Mouse (Mus musculus) thymus, postnatal 25 days (tissue): ENCODE data around the gene Nek11.

ENCODE experiments used
- DNase-seq: peaks from one replicate; pipeline ENCODE4 v3.0.0; 2022

The Nek11 gene

DNA sequence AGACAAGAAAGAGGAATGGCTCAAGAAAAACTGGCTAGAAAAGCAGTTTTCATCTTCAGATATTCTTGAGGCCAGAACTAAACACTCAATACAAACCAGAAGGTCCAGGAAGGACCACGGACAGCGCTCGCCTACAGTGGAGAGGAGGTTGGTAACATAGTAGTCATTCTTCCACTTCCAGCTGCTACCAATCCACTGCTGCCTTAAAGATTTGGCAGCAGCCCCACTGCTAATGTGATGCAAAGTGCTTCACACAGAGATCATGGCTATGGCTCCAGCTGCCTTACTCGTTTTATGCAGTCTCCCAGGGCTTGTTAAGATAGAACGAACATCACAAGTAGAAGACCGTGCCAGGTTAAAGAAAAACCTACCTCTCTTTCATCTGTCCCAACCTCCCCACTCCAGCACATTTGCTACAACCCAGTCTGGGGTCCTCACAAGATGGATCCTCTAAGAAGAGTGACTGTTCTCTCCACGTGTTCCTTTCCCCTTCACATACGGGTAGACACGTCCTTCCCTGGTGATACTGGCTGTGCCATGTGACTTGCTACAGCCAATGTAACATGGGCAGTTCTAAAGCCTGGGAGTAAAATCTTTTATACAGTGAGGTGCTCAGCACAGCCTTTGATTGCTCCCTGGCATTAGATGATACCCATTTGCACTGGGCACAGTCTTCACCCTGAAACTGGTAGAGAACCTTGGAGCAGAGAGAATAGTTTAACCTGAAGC lies 85.6 kb downstream of the Nek11 start:
- no peak for DNase-seq

DNA sequence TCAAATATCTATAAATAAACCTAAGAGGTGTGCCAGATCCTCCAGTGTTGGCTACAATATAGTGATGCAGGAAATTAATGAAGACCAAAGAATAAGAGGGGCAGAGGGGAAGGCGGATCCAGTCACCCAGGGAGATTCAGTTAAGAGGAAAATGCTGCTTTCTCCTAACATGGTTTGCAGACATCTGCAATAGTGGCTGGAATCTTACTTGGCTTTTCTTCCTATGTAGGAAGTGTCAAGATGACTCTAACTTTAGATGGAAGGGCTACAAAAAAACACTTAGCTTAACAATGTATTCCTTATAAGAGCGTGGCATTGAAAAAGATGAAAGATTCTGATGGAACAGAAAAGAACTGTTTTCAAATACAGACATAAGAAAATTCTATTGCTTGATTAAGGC lies 89.3 kb downstream of the Nek11 start:
- DNase-seq, result no peak

DNA sequence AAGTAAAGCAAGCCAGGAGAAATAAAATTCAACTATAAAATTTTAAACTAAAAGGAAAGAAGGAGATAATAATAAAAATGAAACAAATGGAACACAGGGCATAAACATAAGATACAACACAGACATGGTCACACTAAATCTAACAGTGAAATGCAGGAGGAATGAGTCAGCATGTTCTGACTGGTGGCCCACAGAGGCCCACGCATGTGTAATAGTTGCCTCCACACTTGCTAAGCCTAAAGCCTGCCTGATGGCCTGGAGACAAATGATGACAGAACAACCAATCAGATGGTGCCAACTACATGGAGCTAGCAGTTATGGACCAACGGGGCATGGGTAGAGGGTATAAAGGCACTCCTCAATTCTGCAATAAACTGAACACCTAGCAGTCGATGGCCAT lies 93.1 kb downstream of the Nek11 start:
- DNase-seq, result no peak

DNA sequence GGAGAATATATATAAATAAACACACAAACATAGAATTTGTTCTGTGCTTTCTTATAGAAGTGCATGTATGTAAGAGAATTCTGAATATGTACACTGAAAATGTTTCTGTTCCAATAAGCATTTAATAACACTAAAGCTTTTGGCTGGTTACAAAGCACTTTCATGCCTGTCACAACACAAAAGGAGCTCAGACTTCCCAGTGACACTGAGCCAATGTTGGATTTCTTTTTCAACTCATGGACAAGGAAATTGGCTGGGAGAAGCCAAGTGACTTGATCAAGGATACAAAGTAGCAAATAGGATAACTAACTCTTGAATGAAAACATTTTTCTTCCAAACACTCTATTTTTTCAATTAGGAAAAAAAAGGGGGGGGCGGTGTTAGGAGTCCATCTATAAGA lies 93.9 kb downstream of the Nek11 start:
- DNase-seq, result no peak

DNA sequence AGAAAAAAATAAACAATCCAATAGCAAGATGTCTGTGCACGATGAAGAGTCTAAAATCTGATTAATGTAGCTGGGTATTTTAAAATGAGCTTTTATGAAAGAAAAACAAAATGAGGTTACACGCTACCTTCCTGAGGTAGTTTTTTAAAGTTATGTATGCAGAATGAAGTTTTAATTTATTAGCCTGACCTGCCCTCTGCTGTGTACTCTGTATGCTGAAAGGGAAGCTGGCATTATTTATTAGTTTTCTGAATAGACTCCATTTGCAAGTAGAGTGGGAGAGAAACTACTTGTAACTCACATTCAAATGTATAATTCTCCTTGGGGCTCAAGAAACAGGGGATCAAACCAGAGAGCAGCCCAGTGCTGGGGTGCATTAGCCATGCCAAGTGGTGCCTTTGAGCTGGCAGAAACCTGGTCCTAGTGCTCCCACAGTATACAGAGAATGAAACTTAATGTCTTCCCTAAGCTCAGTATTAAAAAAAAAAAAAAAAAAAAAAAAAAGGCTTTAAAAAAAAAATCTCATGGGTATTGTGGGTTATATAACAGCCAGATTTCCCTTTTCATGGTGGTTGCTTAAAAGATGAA lies 94.5 kb downstream of the Nek11 start:
- no peak for DNase-seq

DNA sequence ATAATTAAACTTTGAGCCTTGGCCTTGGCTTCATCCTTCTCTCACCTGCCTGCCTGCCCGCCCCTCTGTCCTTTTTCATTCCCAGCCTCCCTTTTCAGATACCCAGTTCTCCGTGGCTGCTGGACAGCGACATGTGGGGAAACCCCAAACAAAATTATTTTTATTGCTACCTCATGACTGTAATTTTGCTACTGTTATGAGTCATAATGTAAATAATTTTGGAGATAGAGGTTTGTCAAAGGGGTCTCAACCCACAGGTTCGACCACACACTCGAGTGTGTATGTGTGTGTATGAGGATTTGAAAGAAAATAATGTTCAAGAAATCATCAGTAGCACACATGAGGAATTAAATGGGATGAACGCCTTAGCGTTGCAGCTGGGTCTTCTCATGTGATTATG lies 110.7 kb downstream of the Nek11 start:
- no peak for DNase-seq

DNA sequence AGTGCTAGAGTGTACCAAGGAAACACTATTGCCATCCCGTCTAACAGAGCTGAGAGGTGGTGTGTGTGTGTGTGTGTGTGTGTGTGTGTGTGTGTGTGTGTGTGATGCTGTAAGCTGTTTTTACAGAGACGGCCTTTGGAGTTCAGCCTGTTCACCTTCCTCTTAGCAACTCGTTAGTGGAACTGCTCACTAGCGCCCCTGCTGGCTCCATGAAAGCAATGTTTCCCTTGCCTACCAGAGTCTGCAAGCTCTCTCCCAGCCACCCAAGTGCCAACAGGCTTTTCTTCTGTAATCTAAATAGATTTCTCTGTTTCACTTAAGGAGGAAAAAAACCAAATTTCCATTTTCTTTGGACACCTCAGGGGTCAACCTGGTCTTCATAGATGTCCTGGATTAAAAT lies 112.6 kb downstream of the Nek11 start:
- DNase-seq, result peak; percentile 4

DNA sequence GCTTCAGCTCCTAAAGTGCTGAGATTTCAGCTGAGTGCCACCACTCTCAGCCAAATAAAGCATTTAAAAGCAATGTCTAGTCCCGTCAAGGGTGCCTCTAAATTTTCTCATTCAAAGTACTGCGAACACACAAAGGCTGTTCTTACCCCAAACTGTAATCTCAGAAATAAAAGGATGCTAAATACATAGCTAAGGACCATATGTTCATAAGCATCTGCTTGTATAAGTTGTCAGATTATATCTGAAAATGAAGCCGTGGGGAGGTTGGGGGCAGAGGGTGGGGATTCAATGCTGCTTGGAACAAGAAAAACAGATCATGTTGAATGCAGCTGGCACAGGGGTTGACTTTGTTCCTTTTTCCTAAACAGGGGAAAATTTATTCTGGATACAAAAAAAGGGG lies 120.4 kb downstream of the Nek11 start:
- DNase-seq, result no peak

DNA sequence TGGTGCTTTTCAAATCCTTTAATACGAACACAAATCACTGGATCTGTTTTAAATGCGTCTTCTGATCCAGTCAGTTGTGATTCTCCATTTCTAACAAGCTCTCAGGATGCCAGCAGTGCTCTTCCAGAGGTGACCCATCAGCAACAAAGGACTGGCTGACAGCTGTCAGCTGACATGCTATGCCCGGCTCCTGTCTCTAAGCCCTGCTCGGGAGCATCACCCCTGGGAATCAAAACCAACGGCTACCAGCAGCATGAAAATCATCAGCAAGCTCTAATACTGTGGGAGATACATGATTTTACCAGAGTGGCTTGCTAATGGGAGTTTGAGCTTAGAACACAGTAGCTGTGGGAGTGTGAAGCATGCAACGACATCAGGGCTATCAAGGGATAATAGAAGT lies 121.0 kb downstream of the Nek11 start:
- no peak for DNase-seq

DNA sequence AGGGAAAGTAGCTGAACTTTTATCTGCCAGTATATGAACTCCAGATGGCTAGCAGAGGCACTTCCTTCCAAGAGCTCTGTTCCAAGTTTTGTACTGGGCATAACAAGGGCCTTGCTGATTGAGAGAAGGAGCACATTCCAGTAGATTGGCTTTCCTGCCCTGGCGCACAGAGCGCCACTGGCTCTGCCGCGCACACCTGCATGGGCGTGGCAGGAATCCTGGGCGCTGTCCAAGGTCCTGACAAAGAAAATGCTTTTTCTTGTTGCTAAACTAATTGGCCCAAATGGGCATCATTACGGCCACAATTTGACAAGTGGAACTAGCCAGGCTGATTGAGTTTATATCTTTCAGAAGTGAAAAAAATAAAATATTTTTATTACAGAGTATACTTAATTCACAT lies 123.1 kb downstream of the Nek11 start:
- DNase-seq, result peak; percentile 7

DNA sequence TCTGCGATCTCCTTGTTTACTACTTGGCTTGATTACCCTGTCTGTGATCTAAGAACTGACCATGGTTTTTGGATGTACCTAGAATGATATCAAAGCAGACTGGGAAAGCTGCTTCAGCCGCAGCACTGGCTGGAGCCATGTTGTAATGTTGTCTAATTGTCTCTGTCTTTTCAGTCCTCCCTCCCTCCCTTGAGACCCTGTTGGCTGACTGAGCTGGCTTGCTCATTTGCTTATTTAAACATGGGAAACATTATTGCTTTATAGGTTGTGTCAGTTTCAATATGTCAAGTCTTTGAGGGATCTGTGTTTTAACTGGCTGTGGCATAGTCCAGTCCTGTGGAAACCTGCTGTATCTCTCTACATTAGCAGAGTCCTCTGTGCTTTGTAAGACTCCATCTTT lies 132.2 kb downstream of the Nek11 start:
- DNase-seq, result no peak

DNA sequence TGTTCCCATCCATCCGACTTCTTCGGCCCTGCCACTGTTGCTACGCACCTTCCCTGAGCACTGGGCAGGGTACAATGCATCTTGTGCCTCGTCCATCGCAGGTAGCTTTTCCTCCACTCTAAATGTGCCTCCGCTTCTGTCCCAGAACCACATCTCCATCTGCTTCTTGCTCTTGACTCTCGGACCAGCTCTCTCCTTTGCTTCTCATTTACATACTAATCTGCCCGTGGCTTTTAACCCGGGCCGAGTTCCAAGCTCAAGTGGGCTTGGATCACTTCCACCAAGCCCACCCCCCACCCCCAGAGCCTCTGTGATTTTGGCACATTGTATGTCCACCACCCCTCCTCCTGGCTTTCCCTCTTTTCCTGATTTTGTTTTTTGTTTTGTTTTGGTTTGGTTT lies 137.7 kb downstream of the Nek11 start:
- DNase-seq, result no peak

DNA sequence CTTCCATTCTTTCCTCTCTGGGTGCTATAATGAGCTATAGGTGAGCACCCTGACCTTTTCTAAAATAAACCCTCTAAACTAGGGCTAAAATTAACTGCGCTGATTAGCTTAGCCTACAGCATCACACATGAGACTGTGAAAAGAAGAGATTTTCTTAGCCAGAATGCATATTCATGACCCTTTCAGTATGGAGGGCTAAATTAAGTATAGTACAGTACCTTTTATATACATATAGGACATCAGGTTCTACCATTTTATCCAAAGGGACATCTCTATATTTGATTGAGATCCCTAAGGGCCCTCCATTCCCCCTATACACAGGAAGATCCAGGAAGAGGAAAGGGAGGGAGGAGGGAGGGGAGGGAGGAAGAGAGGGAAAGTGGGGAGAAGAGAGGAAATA lies 141.2 kb downstream of the Nek11 start:
- no peak for DNase-seq

DNA sequence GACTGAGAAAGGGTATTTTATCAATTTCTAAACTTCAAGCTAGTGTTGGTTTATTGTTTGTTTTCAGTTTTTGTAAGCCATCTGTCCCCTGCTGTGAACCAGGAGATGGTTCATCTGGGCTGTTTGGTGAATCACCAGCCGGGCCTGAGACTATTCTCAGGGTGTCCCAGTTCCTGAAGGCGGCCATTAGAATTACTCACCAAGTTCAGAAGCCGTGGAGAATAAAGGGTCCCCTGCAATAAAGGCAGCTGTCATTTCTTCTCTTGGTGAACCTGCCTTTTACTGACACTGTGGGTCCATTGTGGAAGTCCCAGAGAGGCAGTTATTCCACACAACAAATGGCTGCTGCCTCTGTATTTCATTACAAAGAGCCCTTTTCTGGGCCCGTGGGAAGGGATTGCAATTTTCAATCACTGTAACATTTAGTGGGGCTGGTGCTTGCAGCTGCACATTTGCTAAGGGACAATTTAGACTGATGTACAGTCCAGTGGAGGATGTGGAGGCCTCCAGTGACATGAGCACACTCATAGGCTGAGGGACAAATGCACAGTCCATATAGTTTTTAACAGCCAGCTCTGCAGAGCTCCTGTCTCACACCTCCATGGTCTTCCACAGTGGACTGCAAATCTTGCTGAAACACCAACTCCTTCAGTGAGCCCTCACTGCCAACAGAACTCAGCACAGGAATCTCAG lies 142.8 kb downstream of the Nek11 start:
- no peak for DNase-seq

DNA sequence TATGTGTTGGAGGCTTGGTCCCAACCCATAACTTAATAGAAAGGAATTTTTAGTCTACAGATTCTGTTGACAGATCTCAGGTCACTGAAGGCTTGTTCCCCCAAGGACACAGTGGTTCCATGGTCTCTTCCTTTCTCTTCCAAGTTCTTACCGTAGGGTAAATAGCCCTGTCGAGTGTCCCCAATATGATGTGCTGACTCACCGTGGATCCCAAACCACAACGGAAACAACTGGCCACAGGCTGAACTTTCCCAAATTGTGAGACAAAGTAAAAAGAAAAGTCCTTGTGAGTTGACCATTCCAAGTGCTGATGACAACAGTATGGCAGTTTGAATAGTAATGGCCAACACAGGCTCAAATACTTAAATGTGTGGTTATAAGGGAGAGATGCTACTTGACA lies 144.1 kb downstream of the Nek11 start:
- no peak for DNase-seq

DNA sequence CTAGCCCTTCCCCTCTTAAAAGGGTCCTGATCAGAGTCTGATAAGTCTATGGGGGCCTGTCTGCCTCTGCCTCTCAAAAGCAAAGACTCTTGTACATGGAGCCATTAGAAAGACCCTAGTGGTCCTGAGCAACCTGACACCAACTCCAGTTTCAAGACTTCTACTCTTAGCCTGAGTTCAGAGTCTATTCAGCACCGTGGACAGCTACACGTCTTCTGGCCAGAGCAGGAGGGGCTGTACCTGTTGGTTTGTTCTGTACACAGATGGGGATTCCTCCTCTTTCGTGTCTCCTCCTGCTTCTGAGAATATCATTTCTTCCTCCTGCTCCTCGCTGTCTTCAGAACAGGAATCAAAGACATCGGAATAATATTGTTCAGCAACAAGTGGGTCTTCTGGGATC lies 151.3 kb downstream of the Nek11 start:
- DNase-seq, result peak; percentile 3

DNA sequence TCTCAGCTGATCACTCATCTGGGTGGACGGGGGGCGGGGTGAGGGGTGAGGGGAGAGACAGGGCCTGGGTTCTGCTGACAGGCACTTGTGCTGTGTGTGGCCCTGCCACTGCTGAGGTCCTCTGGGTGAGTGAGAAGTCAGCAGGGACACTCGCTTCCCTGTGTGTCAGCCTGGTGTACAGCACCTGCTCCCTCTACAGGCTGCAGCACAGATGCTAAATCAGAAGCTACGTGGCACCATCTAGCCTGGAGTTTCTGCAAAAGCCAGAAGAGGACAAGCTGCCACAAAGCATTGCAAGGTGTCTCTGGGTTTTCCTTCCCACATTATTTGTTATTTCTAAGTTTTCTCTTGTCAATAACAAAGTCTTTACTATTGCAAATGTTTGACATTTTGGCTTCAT lies 180.9 kb downstream of the Nek11 start:
- no peak for DNase-seq

DNA sequence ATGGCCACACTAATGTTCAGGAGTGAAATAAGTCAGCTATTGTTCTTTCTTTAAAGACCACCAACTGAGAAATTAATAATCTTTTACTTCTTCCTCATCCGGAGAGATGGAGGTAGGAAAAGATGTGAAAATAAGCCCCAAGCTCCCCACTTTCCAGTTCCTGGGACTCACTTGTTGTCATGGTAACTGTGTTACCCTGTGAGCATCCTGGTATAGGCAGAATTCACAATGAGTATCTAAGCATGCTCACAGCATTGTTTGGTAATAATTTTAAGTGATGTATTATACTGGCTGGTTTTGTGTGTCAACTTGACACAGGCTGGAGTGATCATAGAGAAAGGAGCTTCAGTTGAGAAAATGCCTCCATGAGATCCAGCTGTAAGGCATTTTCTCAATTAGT lies 195.0 kb downstream of the Nek11 start:
- DNase-seq, result no peak

DNA sequence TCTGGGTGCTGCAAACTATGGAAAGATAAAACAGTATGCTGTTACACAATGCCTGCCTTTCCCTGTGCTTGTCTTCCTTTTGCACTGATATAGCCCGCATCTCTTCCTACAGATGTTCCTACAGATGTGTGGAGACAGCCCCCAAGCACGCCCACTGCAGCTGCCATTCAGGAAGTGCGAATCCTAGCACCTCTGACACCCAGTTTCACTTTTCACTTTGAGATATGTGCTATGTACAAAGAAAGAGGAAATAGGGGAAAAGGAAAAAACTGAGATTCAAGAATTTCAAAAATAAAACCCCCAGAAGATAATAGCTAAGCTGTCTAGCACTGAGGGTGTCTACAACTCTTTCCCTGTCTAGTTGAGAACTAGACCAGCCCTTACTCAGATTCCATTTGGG lies 208.6 kb downstream of the Nek11 start:
- no peak for DNase-seq

DNA sequence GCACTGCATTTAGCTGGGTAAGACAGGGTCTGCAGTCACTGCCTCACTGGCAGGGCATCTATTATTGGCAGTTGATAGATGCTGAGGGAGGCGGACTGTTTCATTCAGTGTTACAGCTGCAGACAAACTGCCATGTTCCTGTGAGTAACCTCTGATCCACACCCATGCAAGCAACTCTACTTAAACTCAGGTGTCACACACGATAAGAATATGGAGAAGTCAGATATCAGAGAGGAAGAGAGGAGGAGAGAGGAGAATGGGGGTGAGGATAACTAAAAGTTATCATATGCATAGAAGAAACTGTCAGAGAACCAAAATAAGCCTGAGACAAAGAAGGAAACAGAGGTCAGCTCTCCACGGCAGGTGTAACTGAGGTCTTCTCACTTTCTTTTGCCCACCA lies 212.9 kb downstream of the Nek11 start:
- no peak for DNase-seq

DNA sequence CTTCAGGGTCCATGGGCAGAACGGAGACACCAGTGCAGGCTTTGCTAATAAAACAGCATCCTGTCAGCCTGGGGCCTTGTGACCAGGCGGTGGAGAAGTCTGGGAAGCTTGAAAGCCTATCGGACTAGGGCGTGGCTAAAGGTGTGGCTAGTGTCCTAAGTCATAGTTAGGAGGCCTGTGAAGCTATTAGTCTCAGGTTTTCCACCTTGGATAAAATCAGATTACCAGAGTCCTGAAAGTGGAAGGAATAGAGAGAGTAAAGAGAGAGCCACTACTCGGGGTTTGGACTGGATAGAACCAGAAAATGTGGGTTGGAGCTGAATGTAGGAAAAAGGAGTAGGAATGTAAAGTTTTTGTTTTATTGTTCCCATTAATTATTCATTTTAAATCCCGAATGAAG lies 250.3 kb downstream of the Nek11 start, which contains the start of gene 1700080E11Rik:
1700080E11Rik (minus strand) TSS at position 101 of the 400 bp plus-strand sequence.
- no peak for DNase-seq

DNA sequence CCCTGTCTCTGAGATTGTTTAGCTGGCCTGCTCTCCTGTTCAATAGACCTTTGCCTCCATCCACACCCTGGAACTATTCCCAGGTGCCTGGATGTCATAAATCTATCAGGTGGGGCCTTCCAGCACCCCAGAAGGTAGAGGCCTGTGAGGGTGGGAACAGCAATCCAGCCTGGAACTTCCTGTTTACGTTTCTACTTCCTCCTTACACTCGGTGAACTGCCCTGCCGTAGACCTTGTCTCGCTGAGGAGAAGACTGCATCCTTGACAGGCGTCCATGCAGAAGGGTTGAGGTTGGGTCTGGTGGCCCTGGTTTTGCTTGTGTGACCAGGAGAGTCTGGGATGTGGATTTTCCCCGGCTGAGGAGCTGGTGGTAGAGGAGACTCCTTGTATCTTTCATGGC lies 256.1 kb downstream of the Nek11 start:
- no peak for DNase-seq

DNA sequence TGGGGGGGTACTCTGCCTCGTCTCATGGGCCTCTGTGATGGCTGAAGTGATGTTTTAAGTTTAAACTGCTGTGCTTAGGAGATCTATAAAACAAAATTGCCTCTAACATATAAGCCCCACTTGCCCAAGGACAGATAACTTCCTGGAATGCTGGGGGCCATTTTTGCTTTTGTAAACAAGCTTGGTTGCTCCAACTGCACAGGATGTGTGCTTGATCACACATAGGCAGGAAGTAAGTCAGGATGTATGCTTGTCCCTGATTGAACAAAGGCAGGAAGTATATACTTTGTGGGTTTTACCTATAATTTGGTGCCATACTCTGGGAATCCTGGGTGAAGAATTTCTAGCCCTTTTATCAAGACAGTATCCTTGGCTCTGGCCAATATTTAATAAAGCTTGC lies 258.9 kb downstream of the Nek11 start:
- no peak for DNase-seq

DNA sequence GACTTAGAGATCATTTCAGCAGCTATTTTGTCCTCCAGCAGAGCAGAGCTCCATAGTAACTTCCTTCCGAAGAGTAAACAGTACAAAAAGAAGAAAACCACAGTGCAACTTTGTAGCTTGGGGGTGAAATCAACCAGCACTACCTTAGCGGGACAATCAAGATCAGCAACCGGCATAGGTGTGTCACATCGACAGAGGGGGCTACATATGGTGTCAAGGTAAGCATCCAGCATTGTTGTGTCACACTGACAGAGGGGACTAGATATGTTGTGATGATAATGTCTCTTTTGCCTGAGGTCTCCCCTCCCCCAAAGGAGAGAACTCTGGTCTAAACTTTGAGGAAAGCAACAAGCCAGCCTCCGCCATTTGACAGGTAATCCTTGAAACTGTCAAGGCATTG lies 260.8 kb downstream of the Nek11 start:
- peak; percentile 32 for DNase-seq

DNA sequence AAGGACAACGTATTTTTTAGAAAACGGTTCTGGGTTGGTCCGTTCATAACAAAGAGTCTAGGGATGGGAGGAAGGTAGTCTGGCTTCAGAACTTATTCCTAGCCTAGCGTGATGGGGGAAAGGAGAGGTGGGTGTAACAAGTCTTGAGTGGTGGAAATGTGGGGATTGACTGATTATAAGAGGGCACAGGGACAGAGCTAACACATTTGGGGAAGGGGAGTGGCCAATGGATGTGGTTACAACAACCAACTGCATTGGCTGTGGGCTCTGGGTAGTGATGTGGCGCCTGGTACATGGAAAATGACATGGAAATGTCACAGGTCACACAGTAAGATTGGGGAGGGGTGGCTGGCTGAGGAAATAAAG lies 263.3 kb downstream of the Nek11 start:
- DNase-seq, result no peak
